Mouse (Mus musculus): ENCODE measurements at regions not wholly inside any gene's neighbourhood (a gene's known extent, or its start where the extent isn't known, plus 50 kb on each side); places are given as distances from the start of the nearest gene placed in this dataset.

DNA sequence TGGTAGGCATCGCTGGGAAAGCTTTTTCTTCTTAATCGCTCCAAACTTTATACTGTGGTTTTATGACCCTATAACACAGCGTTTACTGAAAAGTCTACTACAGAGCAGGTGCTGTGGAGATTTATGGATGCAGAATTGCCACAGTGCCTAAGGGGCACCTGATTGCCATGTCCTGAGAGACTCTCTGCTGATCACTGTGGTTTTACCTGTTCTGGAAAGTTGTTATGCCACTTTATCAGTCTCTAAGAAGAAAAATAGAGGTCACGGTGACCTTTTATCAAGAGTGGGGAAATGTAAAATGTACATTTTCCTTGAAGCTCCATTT, 250.0 kb downstream of the Trib2 start:
- no peak for TF ChIP-seq POLR2A (IDR thresholded peaks at IDR 0.05; ENCODE audit: low read depth, low read length)
- TF ChIP-seq CTCF (IDR thresholded peaks at IDR 0.05; ENCODE audit: extremely low read depth, insufficient read depth, insufficient read length, insufficient replicate concordance), result no peak
